Mouse (Mus musculus) heart, adult 2 months (tissue): Measurements from ENCODE around the gene Smarce1.

Experiments used
- CTCF ChIP-seq: fragments of 200-600 bp; IDR thresholded peaks from 2 replicates; pipeline ENCODE4 v1.8.1; 2022; ENCODE audit warnings: antibody characterized with exemption, mild to moderate bottlenecking, moderate library complexity
- EP300 ChIP-seq: fragments of 200-500 bp; IDR thresholded peaks from 2 replicates; pipeline ENCODE4 v1.6.1; 2011; ENCODE audit warnings: low read depth, low read length, control low read depth; ENCODE audit not compliant: insufficient read depth

DNA sequence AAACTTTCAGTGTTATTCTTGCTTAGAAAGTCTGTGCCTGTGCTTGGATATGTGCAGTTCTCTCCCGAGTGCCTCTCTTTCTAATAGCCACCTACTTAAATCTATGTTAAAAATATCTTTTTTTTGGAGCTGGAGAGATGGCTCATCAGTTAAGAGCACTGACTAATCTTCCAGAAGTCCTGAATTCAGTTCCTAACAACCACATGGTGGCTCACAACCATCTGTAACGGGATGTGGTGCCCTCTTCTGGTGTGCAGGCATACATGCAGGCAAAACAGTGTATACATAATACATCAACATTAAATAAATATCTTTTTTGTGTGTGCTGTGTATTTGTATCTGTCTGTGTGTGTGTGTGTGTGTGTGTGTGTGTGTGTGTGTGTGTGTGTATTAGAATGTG, 23.1 kb upstream of the Smarce1 start:
- TF ChIP-seq CTCF (no peak), EP300 (no peak)
